In the genomic region with DNA sequence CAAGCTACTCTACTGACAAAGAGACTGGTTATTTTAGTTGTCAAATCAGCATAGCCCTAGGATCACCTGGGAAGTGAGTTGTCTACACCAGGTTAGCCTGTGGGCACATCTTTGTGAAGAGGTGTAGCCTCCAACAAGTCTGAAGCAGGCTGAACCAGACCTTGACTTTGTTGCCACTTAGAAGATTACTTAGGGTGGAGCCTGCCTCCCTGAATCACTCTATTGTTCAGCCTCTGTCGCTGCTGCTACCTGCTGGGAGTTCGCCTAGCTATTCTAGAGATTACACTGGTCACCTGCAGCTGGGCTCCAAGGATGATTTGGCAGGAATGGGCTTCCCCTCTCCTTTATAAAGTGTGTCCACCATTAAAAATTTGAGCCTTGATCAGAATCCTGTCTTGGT, we compare ENCODE assay signal across 8 mouse cellular contexts. TPM values are rescaled to one million over a fixed set of nuclear protein-coding genes. Genes with fewer than 3 reads are reported as not detected.
DNase-seq lines count a peak whose midpoint lies in the region; ATAC-seq and TF ChIP-seq lines count a peak whose summit lies in the region.
"Not testable (repeated sequence)": the region's sequence is repeated elsewhere in the genome, so short reads cannot be mapped to it uniquely, and the experiment has no call there.
"Had no signal": no experiment of that assay in that cellular context is flagged by ENCODE, and none has a peak within 500 bp of the region (broad histone marks: within the 10 kb centered on the region; RNA-seq: fewer than 3 reads in every experiment).

No protein-coding gene starts in this region.

- not testable (repeated sequence) for H3K36me3 ChIP-seq in intestine, embryonic 16.5 days (ENCODE audit: control insufficient read depth, insufficient read depth, low read length); limb, embryonic 10.5 days; stomach, postnatal 0 days (ENCODE audit: control insufficient read depth, insufficient read depth, low read length)

- TF ChIP-seq CTCF in stomach, postnatal 0 days (IDR thresholded peaks at IDR 0.05; ENCODE audit: low read depth): not testable (repeated sequence)

- peaks cover 15% of the 10 kb centered on the region; the same call in 1 of the 2 replicates for H3K4me1 ChIP-seq in intestine, embryonic 16.5 days (ENCODE audit: control insufficient read depth, insufficient read depth, low read length)
- not testable (repeated sequence) for H3K4me1 ChIP-seq in limb, embryonic 10.5 days; stomach, postnatal 0 days (replicated peaks; ENCODE audit: control insufficient read depth, insufficient read depth)

- ATAC-seq in intestine, embryonic 16.5 days: peak; percentile 37
- ATAC-seq in stomach, postnatal 0 days (ENCODE audit: low FRiP score, low TSS enrichment): peak; percentile 51

- not testable (repeated sequence) for H3K9ac ChIP-seq in intestine, embryonic 16.5 days (ENCODE audit: low read depth, low read length); stomach, postnatal 0 days (ENCODE audit: low read length)

- not testable (repeated sequence) for H3K9me3 ChIP-seq in intestine, embryonic 16.5 days (ENCODE audit: control insufficient read depth, low read length); limb, embryonic 10.5 days (replicated peaks); stomach, postnatal 0 days (ENCODE audit: control insufficient read depth, low read length)

- H3K27ac ChIP-seq in intestine, embryonic 16.5 days (ENCODE audit: low read length); limb, embryonic 10.5 days; stomach, postnatal 0 days (replicated peaks): not testable (repeated sequence)

- H3K4me3 ChIP-seq in intestine, embryonic 16.5 days (ENCODE audit: low read length); limb, embryonic 10.5 days; stomach, postnatal 0 days (ENCODE audit: low read depth, low read length): not testable (repeated sequence)

- DNase-seq in ES-CJ7 (ENCODE audit: low read depth, low spot score) (peak; percentile 54), R1 (ENCODE audit: low read depth, low spot score) (peak; percentile 46)
- DNase-seq in heart, adult 11 months: peak; percentile 16
- DNase-seq in limb, embryonic 10.5 days (ENCODE audit: low spot score): peak; percentile 22
- DNase-seq in stomach, postnatal 0 days (ENCODE audit: low spot score): peak; percentile 23

- not testable (repeated sequence) for H3K27me3 ChIP-seq in intestine, embryonic 16.5 days (replicated peaks; ENCODE audit: control insufficient read depth, insufficient read depth, low read length); limb, embryonic 10.5 days (ENCODE audit: low read depth, poor library complexity, severe bottlenecking); stomach, postnatal 0 days (ENCODE audit: control insufficient read depth, insufficient read depth, low read length)

- H3K4me2 ChIP-seq in intestine, embryonic 16.5 days (ENCODE audit: low read depth, low read length); stomach, postnatal 0 days (replicated peaks; ENCODE audit: low read depth): not testable (repeated sequence)

- not testable (repeated sequence) for TF ChIP-seq EP300 in stomach, postnatal 0 days (optimal IDR thresholded peaks at IDR 0.05)

- 42% methylated on average over 2 of the region's 2 CpGs for WGBS in intestine, embryonic 16.5 days
- 60% methylated on average over 2 of the region's 2 CpGs for WGBS in limb, embryonic 10.5 days
- WGBS in stomach, postnatal 0 days: 56% methylated on average over 2 of the region's 2 CpGs

RNA-seq across cellular contexts. Expression of a gene that starts 38.4 kb away (rescaled TPM):
- polyA plus RNA-seq in intestine, embryonic 16.5 days (2015; fragmentation: Nextera tagmentation; extraction: Ambion mirVana): 1.2 and 1.4 TPM in 2 replicates
- polyA plus RNA-seq in limb, embryonic 10.5 days (2016; fragmentation: Nextera tagmentation; extraction: Ambion mirVana): 1.5 and 1.9 TPM in 2 replicates
- polyA plus RNA-seq in stomach, postnatal 0 days (2015; fragmentation: Nextera tagmentation; extraction: Ambion mirVana): 0.69 and 0.75 TPM in 2 replicates
- polyA plus RNA-seq: C2C12, G1E had no signal
